Mouse (Mus musculus): ENCODE data around the gene Myl6. TPM values are rescaled to one million over a fixed set of nuclear protein-coding genes. Genes with fewer than 3 reads are reported as not detected.

Gene Myl6
- polyA plus RNA-seq, 1 experiment: 642 TPM

- peaks cover 5% of the 10 kb centered on the region for H3K4me1 ChIP-seq (ENCODE audit: control insufficient read depth, insufficient read depth, low read length)
- no peak overlapping the region for H3K9ac ChIP-seq (ENCODE audit: low read depth, poor library complexity, severe bottlenecking)
- H3K27ac ChIP-seq (ENCODE audit: insufficient read depth, low read length): no peak overlapping the region
- no peak overlapping the region for H3K4me3 ChIP-seq (ENCODE audit: low read depth, low read length)
- no peaks in the 10 kb centered on the region for H3K27me3 ChIP-seq (ENCODE audit: control insufficient read depth, insufficient read depth, low read length, poor library complexity, severe bottlenecking)
- TF ChIP-seq POLR2A (IDR thresholded peaks at IDR 0.05; ENCODE audit: insufficient read depth, low read length): no peak
- TF ChIP-seq EP300 (IDR thresholded peaks at IDR 0.05; ENCODE audit: insufficient read depth, low read depth, low read length): no peak
- no peak for TF ChIP-seq CTCF (IDR thresholded peaks at IDR 0.05; ENCODE audit: low read depth, low read length)
- H3K9me3 ChIP-seq (replicated peaks; ENCODE audit: control insufficient read depth, insufficient read depth, low read length, poor library complexity, severe bottlenecking): no peaks in the 10 kb centered on the region
- peaks cover 16% of the 10 kb centered on the region for H3K36me3 ChIP-seq (ENCODE audit: control insufficient read depth, insufficient read depth, low read length, poor library complexity, severe bottlenecking)
These were observed 3.7 kb downstream of the Myl6 start for GRCm38 (mm10) chr10:128490232-128490631.

- peaks cover 5% of the 10 kb centered on the region for H3K4me1 ChIP-seq (ENCODE audit: control insufficient read depth, insufficient read depth, low read length)
- H3K9me3 ChIP-seq (replicated peaks; ENCODE audit: control insufficient read depth, insufficient read depth, low read length, poor library complexity, severe bottlenecking): no peaks in the 10 kb centered on the region
- H3K27me3 ChIP-seq (ENCODE audit: control insufficient read depth, insufficient read depth, low read length, poor library complexity, severe bottlenecking): no peaks in the 10 kb centered on the region
- H3K4me3 ChIP-seq (ENCODE audit: low read depth, low read length): no peak overlapping the region
- H3K27ac ChIP-seq (ENCODE audit: insufficient read depth, low read length): peak overlapping the region; percentile 40
- H3K9ac ChIP-seq (ENCODE audit: low read depth, poor library complexity, severe bottlenecking): no peak overlapping the region
- H3K36me3 ChIP-seq (ENCODE audit: control insufficient read depth, insufficient read depth, low read length, poor library complexity, severe bottlenecking): peaks cover 16% of the 10 kb centered on the region
- no peak for TF ChIP-seq CTCF (IDR thresholded peaks at IDR 0.05; ENCODE audit: low read depth, low read length)
- no peak for TF ChIP-seq POLR2A (IDR thresholded peaks at IDR 0.05; ENCODE audit: insufficient read depth, low read length)
- TF ChIP-seq EP300 (IDR thresholded peaks at IDR 0.05; ENCODE audit: insufficient read depth, low read depth, low read length): no peak
These were observed 4.2 kb downstream of the Myl6 start for GRCm38 (mm10) chr10:128489785-128490184.

DNA sequence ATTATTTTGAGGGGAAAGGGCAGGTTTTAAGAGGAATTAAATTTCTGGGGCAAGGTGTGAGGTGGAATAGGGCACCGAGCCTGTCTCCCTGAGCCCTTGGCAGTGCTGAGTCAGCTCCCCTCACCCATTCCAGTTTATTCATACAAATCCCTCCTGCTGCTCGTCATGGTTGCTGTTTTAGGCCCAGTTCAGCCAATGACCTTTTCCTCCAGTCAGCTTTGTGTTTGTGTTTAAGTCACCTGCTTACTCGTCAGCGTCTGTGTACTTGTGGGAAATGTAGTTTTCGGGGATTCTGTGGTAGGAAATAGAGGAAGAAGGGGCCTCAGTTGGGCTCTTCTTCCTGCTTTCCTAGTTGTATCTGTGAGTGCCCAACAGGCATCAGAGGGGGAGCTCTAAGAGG, 4.6 kb downstream of the Myl6 start:
- Histone ChIP-seq H3K36me3 (ENCODE audit: control insufficient read depth, insufficient read depth, low read length, poor library complexity, severe bottlenecking) (peaks cover 16% of the 10 kb centered on the region), H3K9me3 (replicated peaks; ENCODE audit: control insufficient read depth, insufficient read depth, low read length, poor library complexity, severe bottlenecking) (no peaks in the 10 kb centered on the region), H3K4me1 (ENCODE audit: control insufficient read depth, insufficient read depth, low read length) (peaks cover 5% of the 10 kb centered on the region), H3K4me3 (ENCODE audit: low read depth, low read length) (no peak overlapping the region), H3K27ac (ENCODE audit: insufficient read depth, low read length) (peak overlapping the region; percentile 40), H3K27me3 (ENCODE audit: control insufficient read depth, insufficient read depth, low read length, poor library complexity, severe bottlenecking) (no peaks in the 10 kb centered on the region), H3K9ac (ENCODE audit: low read depth, poor library complexity, severe bottlenecking) (no peak overlapping the region)
- TF ChIP-seq EP300 (IDR thresholded peaks at IDR 0.05; ENCODE audit: insufficient read depth, low read depth, low read length) (no peak), POLR2A (IDR thresholded peaks at IDR 0.05; ENCODE audit: insufficient read depth, low read length) (no peak), CTCF (IDR thresholded peaks at IDR 0.05; ENCODE audit: low read depth, low read length) (no peak)

GRCm38 (mm10) chr10:128488776-128489175, 5.2 kb downstream of the Myl6 start:
- TF ChIP-seq POLR2A (IDR thresholded peaks at IDR 0.05; ENCODE audit: insufficient read depth, low read length) (no peak), EP300 (IDR thresholded peaks at IDR 0.05; ENCODE audit: insufficient read depth, low read depth, low read length) (no peak), CTCF (IDR thresholded peaks at IDR 0.05; ENCODE audit: low read depth, low read length) (no peak)
- H3K27me3 ChIP-seq (ENCODE audit: control insufficient read depth, insufficient read depth, low read length, poor library complexity, severe bottlenecking): no peaks in the 10 kb centered on the region
- no peaks in the 10 kb centered on the region for H3K9me3 ChIP-seq (replicated peaks; ENCODE audit: control insufficient read depth, insufficient read depth, low read length, poor library complexity, severe bottlenecking)
- H3K9ac ChIP-seq (ENCODE audit: low read depth, poor library complexity, severe bottlenecking): no peak overlapping the region
- H3K27ac ChIP-seq (ENCODE audit: insufficient read depth, low read length): no peak overlapping the region
- no peak overlapping the region for H3K4me3 ChIP-seq (ENCODE audit: low read depth, low read length)
- peaks cover 16% of the 10 kb centered on the region for H3K36me3 ChIP-seq (ENCODE audit: control insufficient read depth, insufficient read depth, low read length, poor library complexity, severe bottlenecking)
- peaks cover 5% of the 10 kb centered on the region for H3K4me1 ChIP-seq (ENCODE audit: control insufficient read depth, insufficient read depth, low read length)

DNA sequence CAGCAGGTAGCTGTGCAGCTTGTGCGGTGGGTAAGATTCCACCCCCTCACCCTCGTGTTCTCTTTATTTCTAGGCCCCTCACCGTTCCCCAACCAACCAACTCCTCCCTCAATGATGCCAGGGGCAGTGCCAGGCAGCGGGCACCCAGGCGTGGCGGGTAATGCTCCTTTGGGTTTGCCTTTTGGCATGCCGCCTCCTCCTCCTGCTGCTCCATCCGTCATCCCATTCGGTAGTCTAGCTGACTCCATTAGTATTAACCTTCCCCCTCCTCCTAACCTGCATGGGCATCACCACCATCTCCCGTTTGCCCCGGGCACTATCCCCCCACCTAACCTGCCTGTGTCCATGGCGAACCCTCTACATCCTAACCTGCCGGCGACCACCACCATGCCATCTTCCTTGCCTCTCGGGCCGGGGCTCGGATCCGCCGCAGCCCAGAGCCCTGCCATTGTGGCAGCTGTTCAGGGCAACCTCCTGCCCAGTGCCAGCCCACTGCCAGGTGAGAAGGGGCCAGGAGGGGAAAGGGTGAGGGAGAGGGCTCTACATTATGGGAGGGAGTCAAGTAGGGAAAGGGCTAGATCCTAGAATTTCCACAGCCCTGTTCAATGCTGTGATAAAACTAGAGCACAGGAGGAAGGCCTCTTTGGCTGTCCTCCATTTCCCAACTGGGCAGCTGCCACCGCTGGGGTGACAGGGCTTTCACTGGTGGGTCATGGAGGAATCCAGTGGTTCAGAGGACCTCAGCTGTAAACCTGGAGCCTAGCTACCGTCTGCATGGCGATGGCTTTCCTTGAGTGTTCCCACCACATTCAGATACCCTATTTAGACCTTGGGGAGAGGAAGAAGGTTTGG, 5.9 kb downstream of the Myl6 start:
- Histone ChIP-seq H3K4me1 (ENCODE audit: control insufficient read depth, insufficient read depth, low read length) (peaks cover 5% of the 10 kb centered on the region), H3K27ac (ENCODE audit: insufficient read depth, low read length) (no peak overlapping the region), H3K9me3 (replicated peaks; ENCODE audit: control insufficient read depth, insufficient read depth, low read length, poor library complexity, severe bottlenecking) (no peaks in the 10 kb centered on the region), H3K36me3 (ENCODE audit: control insufficient read depth, insufficient read depth, low read length, poor library complexity, severe bottlenecking) (peaks cover 20% of the 10 kb centered on the region), H3K4me3 (ENCODE audit: low read depth, low read length) (no peak overlapping the region), H3K9ac (ENCODE audit: low read depth, poor library complexity, severe bottlenecking) (no peak overlapping the region), H3K27me3 (ENCODE audit: control insufficient read depth, insufficient read depth, low read length, poor library complexity, severe bottlenecking) (no peaks in the 10 kb centered on the region)
- TF ChIP-seq POLR2A (IDR thresholded peaks at IDR 0.05; ENCODE audit: insufficient read depth, low read length) (no peak), EP300 (IDR thresholded peaks at IDR 0.05; ENCODE audit: insufficient read depth, low read depth, low read length) (no peak), CTCF (IDR thresholded peaks at IDR 0.05; ENCODE audit: low read depth, low read length) (no peak)

DNA sequence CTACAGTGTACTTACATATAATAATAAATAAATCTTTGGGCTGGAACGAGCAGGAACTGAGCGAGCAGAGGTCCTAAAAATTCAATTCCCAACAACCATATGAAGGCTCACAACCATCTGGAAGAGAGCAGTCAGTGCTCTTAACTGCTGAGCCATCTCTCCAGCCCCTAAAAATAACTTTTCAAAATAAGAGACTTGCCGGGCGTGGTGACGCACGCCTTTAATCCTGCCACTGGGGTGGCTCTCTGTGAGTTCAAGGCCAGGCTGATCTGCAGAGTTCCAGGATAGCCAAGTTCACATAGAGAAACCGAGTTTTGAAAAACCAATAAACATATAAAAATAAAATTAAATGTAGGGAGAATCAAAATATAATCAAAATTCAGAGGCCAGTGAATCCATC, 7.6 kb downstream of the Myl6 start:
- no peaks in the 10 kb centered on the region for H3K27me3 ChIP-seq (ENCODE audit: control insufficient read depth, insufficient read depth, low read length, poor library complexity, severe bottlenecking)
- TF ChIP-seq POLR2A (IDR thresholded peaks at IDR 0.05; ENCODE audit: insufficient read depth, low read length) (no peak), CTCF (IDR thresholded peaks at IDR 0.05; ENCODE audit: low read depth, low read length) (no peak), EP300 (IDR thresholded peaks at IDR 0.05; ENCODE audit: insufficient read depth, low read depth, low read length) (no peak)
- no peak overlapping the region for H3K27ac ChIP-seq (ENCODE audit: insufficient read depth, low read length)
- H3K9ac ChIP-seq (ENCODE audit: low read depth, poor library complexity, severe bottlenecking): no peak overlapping the region
- peaks cover 3% of the 10 kb centered on the region for H3K4me1 ChIP-seq (ENCODE audit: control insufficient read depth, insufficient read depth, low read length)
- no peak overlapping the region for H3K4me3 ChIP-seq (ENCODE audit: low read depth, low read length)
- peaks cover 18% of the 10 kb centered on the region for H3K36me3 ChIP-seq (ENCODE audit: control insufficient read depth, insufficient read depth, low read length, poor library complexity, severe bottlenecking)
- no peaks in the 10 kb centered on the region for H3K9me3 ChIP-seq (replicated peaks; ENCODE audit: control insufficient read depth, insufficient read depth, low read length, poor library complexity, severe bottlenecking)

Measured in ES-Bruce4 (cell line).